Mouse (Mus musculus) forebrain, embryonic 15.5 days (tissue): ENCODE data around the gene Ssr2. TPM values are rescaled to one million over a fixed set of nuclear protein-coding genes. Genes with fewer than 3 reads are reported as not detected.

Experiments used
- ATAC-seq: fragments of 200-750 bp; cut with Nextera tagmentation; replicated peaks from 2 replicates; pipeline ENCODE4 v1.8.0; 2017; ENCODE audit warnings: mild to moderate bottlenecking, moderate TSS enrichment, moderate library complexity
- H3K27ac ChIP-seq: fragments of 300-500 bp; sonication (generic); replicated peaks from 2 replicates; pipeline ENCODE4 v1.5.1; 2015; ENCODE audit warnings: mild to moderate bottlenecking, inconsistent platforms
- H3K27me3 ChIP-seq: fragments of 300-500 bp; sonication (generic); 2 replicates; pipeline ENCODE4 v1.6.1; 2015; ENCODE audit warnings: inconsistent platforms
- H3K36me3 ChIP-seq: fragments of 300-500 bp; sonication (generic); 2 replicates; pipeline ENCODE4 v1.6.1; 2015; ENCODE audit warnings: mild to moderate bottlenecking, inconsistent platforms
- H3K4me1 ChIP-seq: fragments of 300-500 bp; sonication (generic); 2 replicates; pipeline ENCODE4 v1.6.1; 2015; ENCODE audit warnings: inconsistent platforms
- H3K4me2 ChIP-seq: fragments of 300-500 bp; sonication (generic); replicated peaks from 2 replicates; pipeline ENCODE4 v1.6.1; 2015; ENCODE audit warnings: mild to moderate bottlenecking, inconsistent platforms
- H3K4me3 ChIP-seq: fragments of 300-500 bp; sonication (generic); 2 replicates; pipeline ENCODE4 v1.5.1; 2015; ENCODE audit warnings: mild to moderate bottlenecking, inconsistent platforms
- H3K9ac ChIP-seq: fragments of 300-500 bp; sonication (generic); replicated peaks from 2 replicates; pipeline ENCODE4 v1.6.1; 2015; ENCODE audit warnings: mild to moderate bottlenecking, inconsistent platforms
- H3K9me3 ChIP-seq: fragments of 300-500 bp; sonication (generic); 2 replicates; pipeline ENCODE4 v1.6.1; 2016; ENCODE audit warnings: inconsistent platforms
- WGBS: fragments of 180-500 bp; shearing (Covaris S2); methylation state at CpG from one replicate; pipeline ENCODE4 v1.1.7; 2015; ENCODE audit warnings: mixed read lengths; 5-methylcytosine and 5-hydroxymethylcytosine counted together
- polyA plus RNA-seq: library from polyadenylated mRNA; unstranded; fragments of >200 nt; fragmentation: Nextera tagmentation; extraction: Ambion mirVana; gene quantifications from 2 replicates; pipeline ENCODE4 v1.2.1, GENCODE M21; 2015

Ssr2 gene
- 133 and 134 TPM in 2 replicates for polyA plus RNA-seq

- Histone ChIP-seq H3K36me3 (peaks cover 4% of the 10 kb centered on the region; the same call in 1 of the 2 replicates), H3K4me2 (no peak within 1 kb of the TSS), H3K27me3 (no peaks in the 10 kb centered on the region), H3K9ac (no peak within 1 kb of the TSS), H3K27ac (no peak within 1 kb of the TSS), H3K9me3 (no peaks in the 10 kb centered on the region), H3K4me1 (peaks cover 12% of the 10 kb centered on the region), H3K4me3 (no peak within 1 kb of the TSS)
- WGBS: 86% methylated on average over 3 of the region's 3 CpGs
- no peak for ATAC-seq
Observed at GRCm38 (mm10) chr3:88575540-88575939, at the start of gene Ssr2. Gene Ssr2 (plus strand): TSS chr3:88575876.

- H3K9me3 ChIP-seq: no peaks in the 10 kb centered on the region
- peak overlapping the region; percentile 67 for H3K27ac ChIP-seq
- peak overlapping the region; percentile 26 for H3K4me2 ChIP-seq
- peak overlapping the region; percentile 26; the same call in 1 of the 2 replicates for H3K9ac ChIP-seq
- peak; percentile 57 for ATAC-seq
- 30% methylated on average over 17 of the region's 17 CpGs for WGBS
- H3K4me3 ChIP-seq: peak overlapping the region; percentile 16
- no peaks in the 10 kb centered on the region for H3K27me3 ChIP-seq
- H3K36me3 ChIP-seq: peaks cover 15% of the 10 kb centered on the region
- H3K4me1 ChIP-seq: peaks cover 59% of the 10 kb centered on the region
Observed at GRCm38 (mm10) chr3:88526157-88527131, 49.2 kb upstream of the Ssr2 start.

DNA sequence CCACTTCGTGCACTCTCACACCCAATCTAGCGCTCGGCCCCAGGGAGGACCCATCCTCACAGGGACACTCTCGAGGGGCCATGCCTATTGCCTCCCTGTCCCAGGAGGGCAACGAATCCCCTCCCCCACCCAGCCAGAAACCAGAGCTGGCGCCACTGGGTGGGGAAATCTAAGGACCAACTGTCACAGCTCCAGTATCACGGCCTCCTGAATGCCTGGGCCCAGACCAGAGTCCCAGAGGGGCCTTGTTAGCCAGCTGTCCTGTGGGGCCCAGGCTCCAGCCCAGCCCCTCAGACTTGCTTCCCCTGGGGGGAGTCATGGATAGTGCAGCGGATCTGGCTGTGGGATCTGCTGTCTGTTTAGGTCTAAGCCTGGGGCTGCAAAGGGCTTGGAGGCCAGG is 48.1 kb upstream of the Ssr2 start:
- H3K27ac ChIP-seq: peak overlapping the region; percentile 67
- H3K27me3 ChIP-seq: no peaks in the 10 kb centered on the region
- H3K4me1 ChIP-seq: peaks cover 59% of the 10 kb centered on the region
- peak overlapping the region; percentile 40 for H3K9ac ChIP-seq
- no peak for ATAC-seq
- peak overlapping the region; percentile 38 for H3K4me2 ChIP-seq
- H3K4me3 ChIP-seq: peak overlapping the region; percentile 18
- 39% methylated on average over 8 of the region's 8 CpGs for WGBS
- H3K36me3 ChIP-seq: peaks cover 15% of the 10 kb centered on the region
- H3K9me3 ChIP-seq: no peaks in the 10 kb centered on the region

DNA sequence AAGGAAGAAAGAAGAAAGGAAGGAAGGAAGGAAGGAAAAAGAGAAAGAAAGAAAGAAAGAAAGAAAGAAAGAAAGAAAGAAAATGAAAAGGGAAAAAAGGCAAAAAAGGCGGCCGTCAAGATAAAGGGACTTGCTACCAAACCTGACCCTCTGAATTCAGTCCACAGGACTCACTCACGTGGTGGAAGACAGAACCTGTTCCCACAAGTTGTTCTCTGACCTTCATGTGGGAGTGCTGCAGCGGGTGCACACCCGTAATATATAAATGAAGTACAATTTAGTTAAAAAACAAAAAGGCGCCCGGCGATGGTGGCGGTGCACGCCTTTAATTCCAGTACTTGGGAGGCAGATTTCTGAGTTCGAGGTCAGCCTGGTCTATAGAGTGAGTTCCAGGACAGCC is 47.0 kb upstream of the Ssr2 start:
- Histone ChIP-seq H3K9ac (peak overlapping the region; percentile 99; the same call in 1 of the 2 replicates), H3K36me3 (peaks cover 10% of the 10 kb centered on the region; the same call in 1 of the 2 replicates), H3K4me2 (peak overlapping the region; percentile 91), H3K9me3 (no peaks in the 10 kb centered on the region), H3K27ac (peak overlapping the region; percentile 100; the same call in 1 of the 2 replicates), H3K27me3 (no peaks in the 10 kb centered on the region), H3K4me3 (no peak overlapping the region; the same call in 1 of the 2 replicates), H3K4me1 (peaks cover 59% of the 10 kb centered on the region)
- WGBS: 76% methylated on average over 11 of the region's 11 CpGs
- no peak for ATAC-seq

- H3K27me3 ChIP-seq: no peaks in the 10 kb centered on the region
- peaks cover 7% of the 10 kb centered on the region; the same call in 1 of the 2 replicates for H3K36me3 ChIP-seq
- WGBS: 16% methylated on average over 7 of the region's 7 CpGs
- ATAC-seq: no peak
- H3K9ac ChIP-seq: peak overlapping the region; percentile 99
- peaks cover 61% of the 10 kb centered on the region for H3K4me1 ChIP-seq
- peak overlapping the region; percentile 93 for H3K4me3 ChIP-seq
- H3K9me3 ChIP-seq: no peaks in the 10 kb centered on the region
- H3K27ac ChIP-seq: peak overlapping the region; percentile 100
- H3K4me2 ChIP-seq: peak overlapping the region; percentile 91
Observed at GRCm38 (mm10) chr3:88529204-88530000, 46.3 kb upstream of the Ssr2 start.

- Histone ChIP-seq H3K4me3 (peak overlapping the region; percentile 93), H3K4me1 (peaks cover 67% of the 10 kb centered on the region), H3K9me3 (no peaks in the 10 kb centered on the region), H3K9ac (peak overlapping the region; percentile 99), H3K27me3 (no peaks in the 10 kb centered on the region), H3K4me2 (peak overlapping the region; percentile 91), H3K36me3 (no peaks in the 10 kb centered on the region), H3K27ac (peak overlapping the region; percentile 100)
- ATAC-seq: no peak
- 5% methylated on average over 11 of the region's 11 CpGs for WGBS
Observed at GRCm38 (mm10) chr3:88530082-88530864, 45.4 kb upstream of the Ssr2 start.

DNA sequence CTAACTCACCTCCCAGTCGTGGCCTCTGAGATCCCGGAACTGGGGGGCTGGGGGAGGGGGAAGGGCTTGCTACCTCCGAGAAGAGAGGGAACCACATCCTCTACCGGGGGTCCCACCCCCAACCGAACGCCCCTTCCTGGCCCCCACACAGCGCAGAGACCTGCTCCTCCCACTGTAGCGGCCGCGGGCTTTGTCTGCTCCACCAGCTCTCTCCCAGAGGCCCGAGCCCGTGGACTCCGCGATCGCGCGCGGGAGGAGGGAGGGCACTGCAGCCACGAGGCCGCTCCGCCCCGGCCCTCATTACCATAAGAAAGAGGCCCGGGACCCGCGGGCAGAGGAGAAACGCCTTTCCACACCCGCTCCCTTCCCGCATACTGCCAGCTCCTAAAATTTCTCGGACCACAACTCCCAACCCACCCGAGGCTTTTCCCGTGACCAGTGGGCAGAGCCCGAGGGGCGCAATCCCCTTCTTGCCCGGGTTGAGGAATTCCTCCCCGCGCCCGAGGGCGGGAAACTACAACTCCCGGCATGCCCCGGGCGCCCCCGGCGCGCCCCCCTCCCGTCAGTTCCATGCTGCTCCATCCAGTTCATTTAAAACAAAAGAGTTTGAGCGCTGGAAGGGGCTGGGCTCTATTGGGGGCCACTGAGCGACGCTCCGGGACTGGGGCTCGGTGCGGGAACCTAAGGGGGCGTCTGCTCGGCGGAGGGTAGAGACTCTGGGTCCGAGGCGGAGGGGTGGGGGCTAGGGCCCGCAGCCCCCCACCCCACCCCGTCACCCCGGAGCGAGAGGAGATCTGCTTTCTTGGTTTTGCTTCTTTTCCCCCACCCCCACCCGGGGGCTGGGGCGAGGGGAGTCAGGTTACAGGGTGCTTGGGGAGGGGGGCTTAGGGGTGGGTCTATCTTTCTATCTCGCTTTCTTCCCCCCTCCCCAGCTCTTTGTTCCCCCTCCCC is 44.1 kb upstream of the Ssr2 start:
- Histone ChIP-seq H3K27ac (peak overlapping the region; percentile 100), H3K4me1 (peaks cover 67% of the 10 kb centered on the region), H3K4me2 (peak overlapping the region; percentile 91), H3K9me3 (no peaks in the 10 kb centered on the region), H3K36me3 (peaks cover 7% of the 10 kb centered on the region), H3K4me3 (peak overlapping the region; percentile 93), H3K27me3 (no peaks in the 10 kb centered on the region), H3K9ac (peak overlapping the region; percentile 99)
- ATAC-seq: peak; percentile 86
- WGBS: 1% methylated on average over 56 of the region's 63 CpGs

DNA sequence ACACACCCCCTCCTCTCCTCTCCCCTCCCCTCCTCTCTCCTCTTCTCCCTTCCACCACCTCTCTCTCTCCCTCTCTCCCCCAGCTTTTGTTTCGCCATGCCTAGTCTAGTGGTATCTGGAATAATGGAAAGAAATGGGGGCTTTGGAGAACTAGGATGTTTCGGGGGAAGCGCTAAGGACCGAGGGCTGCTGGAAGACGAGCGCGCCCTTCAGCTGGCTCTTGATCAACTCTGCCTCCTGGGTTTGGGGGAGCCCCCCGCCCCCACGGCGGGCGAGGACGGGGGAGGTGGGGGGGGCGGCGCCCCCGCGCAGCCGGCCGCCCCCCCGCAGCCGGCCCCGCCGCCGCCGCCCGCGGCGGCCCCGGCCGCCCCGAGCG is 43.4 kb upstream of the Ssr2 start, which contains the start of gene Mex3a:
Gene Mex3a, plus strand, starts transcription at position 97 of the 376 bp plus-strand sequence.
- peaks cover 13% of the 10 kb centered on the region for H3K36me3 ChIP-seq
- WGBS: under 1% methylated on average over 16 of the region's 31 CpGs
- H3K4me3 ChIP-seq: peak within 1 kb of the TSS; percentile 93
- peak; percentile 5; the same call in 1 of the 2 replicates for ATAC-seq
- no peaks in the 10 kb centered on the region for H3K9me3 ChIP-seq
- H3K27me3 ChIP-seq: no peaks in the 10 kb centered on the region
- peak within 1 kb of the TSS; percentile 93 for H3K4me2 ChIP-seq
- H3K4me1 ChIP-seq: peaks cover 68% of the 10 kb centered on the region
- peak within 1 kb of the TSS; percentile 99 for H3K9ac ChIP-seq
- H3K27ac ChIP-seq: peak within 1 kb of the TSS; percentile 100

- H3K27me3 ChIP-seq: no peaks in the 10 kb centered on the region
- H3K9me3 ChIP-seq: no peaks in the 10 kb centered on the region
- peaks cover 20% of the 10 kb centered on the region for H3K36me3 ChIP-seq
- peak; percentile 52 for ATAC-seq
- peak overlapping the region; percentile 99 for H3K9ac ChIP-seq
- WGBS: under 1% methylated on average over 40 of the region's 40 CpGs
- H3K4me1 ChIP-seq: peaks cover 68% of the 10 kb centered on the region
- H3K4me2 ChIP-seq: peak overlapping the region; percentile 93
- H3K4me3 ChIP-seq: peak overlapping the region; percentile 93
- peak overlapping the region; percentile 100 for H3K27ac ChIP-seq
Observed at GRCm38 (mm10) chr3:88532689-88533511, 42.8 kb upstream of the Ssr2 start.

GRCm38 (mm10) chr3:88533706-88534105 is 42.0 kb upstream of the Ssr2 start:
- H3K9ac ChIP-seq: peak overlapping the region; percentile 99
- WGBS: 1% methylated on average over 5 of the region's 5 CpGs
- H3K27ac ChIP-seq: peak overlapping the region; percentile 100
- H3K9me3 ChIP-seq: no peaks in the 10 kb centered on the region
- peaks cover 28% of the 10 kb centered on the region for H3K36me3 ChIP-seq
- ATAC-seq: no peak
- peaks cover 70% of the 10 kb centered on the region for H3K4me1 ChIP-seq
- H3K4me2 ChIP-seq: peak overlapping the region; percentile 93
- peak overlapping the region; percentile 93 for H3K4me3 ChIP-seq
- H3K27me3 ChIP-seq: no peaks in the 10 kb centered on the region
